Mouse (Mus musculus): ENCODE measurements at regions not wholly inside any gene's neighbourhood (a gene's known extent, or its start where the extent isn't known, plus 50 kb on each side); places are given as distances from the start of the nearest gene placed in this dataset.

DNA sequence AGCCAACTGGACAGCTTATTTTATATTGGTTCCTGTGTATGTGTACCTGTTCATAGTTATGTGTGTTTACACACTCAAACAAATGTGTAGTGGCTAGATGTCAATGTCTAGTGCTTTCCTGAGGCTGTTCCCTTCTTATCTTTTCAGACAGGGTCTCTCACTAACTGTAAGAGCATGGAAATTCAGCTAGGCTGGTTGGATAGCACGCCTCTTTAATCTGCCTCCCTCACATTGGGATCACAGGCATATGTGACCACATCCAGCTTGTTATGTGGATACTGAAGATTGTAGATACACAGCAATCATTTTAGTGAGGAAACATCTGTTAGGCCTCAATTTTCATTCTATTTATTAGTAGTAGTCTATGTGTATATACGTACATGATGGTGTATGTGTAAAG is 261.4 kb downstream of the Tex13c3 start:
- TF ChIP-seq CTCF (IDR thresholded peaks at IDR 0.05; ENCODE audit: low read depth, low read length) (no peak), POLR2A (IDR thresholded peaks at IDR 0.05; ENCODE audit: extremely low read depth, insufficient read depth, low read length) (no peak)

Data from liver, adult 2 months (tissue).